Mouse (Mus musculus) ES-Bruce4 (cell line): ENCODE data around the gene Fam107b. TPM values are rescaled to one million over a fixed set of nuclear protein-coding genes. Genes with fewer than 3 reads are reported as not detected.

ENCODE experiments used
- H3K27ac ChIP-seq: 2 replicates; pipeline ENCODE4 v1.5.1; 2012; ENCODE audit warnings: low read length, inconsistent platforms; ENCODE audit not compliant: insufficient read depth
- H3K27me3 ChIP-seq: 2 replicates; pipeline ENCODE4 v1.6.1; 2012; ENCODE audit warnings: mild to moderate bottlenecking, low read length, inconsistent platforms; ENCODE audit not compliant: control insufficient read depth, poor library complexity, insufficient read depth, severe bottlenecking
- H3K36me3 ChIP-seq: 2 replicates; pipeline ENCODE4 v1.6.1; 2012; ENCODE audit warnings: inconsistent platforms, mild to moderate bottlenecking, low read length, moderate library complexity; ENCODE audit not compliant: control insufficient read depth, poor library complexity, insufficient read depth, severe bottlenecking
- H3K4me1 ChIP-seq: one replicate; pipeline ENCODE4 v1.8.1; 2011; ENCODE audit warnings: low read length; ENCODE audit not compliant: control insufficient read depth, insufficient read depth
- H3K4me3 ChIP-seq: 2 replicates; pipeline ENCODE4 v1.5.1; 2011; ENCODE audit warnings: low read depth, mild to moderate bottlenecking, low read length
- H3K9ac ChIP-seq: 2 replicates; pipeline ENCODE4 v1.6.1; 2012; ENCODE audit warnings: low read depth, mild to moderate bottlenecking, inconsistent platforms; ENCODE audit not compliant: poor library complexity, severe bottlenecking
- H3K9me3 ChIP-seq: replicated peaks from 2 replicates; pipeline ENCODE4 v1.6.1; 2012; ENCODE audit warnings: mild to moderate bottlenecking, low read length, inconsistent platforms; ENCODE audit not compliant: control insufficient read depth, poor library complexity, insufficient read depth, severe bottlenecking
- CTCF ChIP-seq: IDR thresholded peaks from one replicate; pipeline ENCODE4 v1.8.1; 2011; ENCODE audit warnings: low read depth, low read length
- EP300 ChIP-seq: IDR thresholded peaks from 2 replicates; pipeline ENCODE4 v1.6.1; 2011; ENCODE audit warnings: low read depth, low read length; ENCODE audit not compliant: insufficient read depth
- POLR2A ChIP-seq: IDR thresholded peaks from one replicate; pipeline ENCODE4 v1.8.1; 2011; ENCODE audit warnings: low read length; ENCODE audit not compliant: insufficient read depth
- polyA plus RNA-seq: library from polyadenylated mRNA; stranded (reverse); fragments of >200 nt; gene quantifications from 2 replicates; pipeline ENCODE4 v1.2.4, GENCODE M21; 2011; ENCODE audit warnings: low read depth; ENCODE audit not compliant: missing spikeins, insufficient read depth, insufficient read length

Fam107b gene
- polyA plus RNA-seq, 1 experiment: 54.4 TPM

DNA sequence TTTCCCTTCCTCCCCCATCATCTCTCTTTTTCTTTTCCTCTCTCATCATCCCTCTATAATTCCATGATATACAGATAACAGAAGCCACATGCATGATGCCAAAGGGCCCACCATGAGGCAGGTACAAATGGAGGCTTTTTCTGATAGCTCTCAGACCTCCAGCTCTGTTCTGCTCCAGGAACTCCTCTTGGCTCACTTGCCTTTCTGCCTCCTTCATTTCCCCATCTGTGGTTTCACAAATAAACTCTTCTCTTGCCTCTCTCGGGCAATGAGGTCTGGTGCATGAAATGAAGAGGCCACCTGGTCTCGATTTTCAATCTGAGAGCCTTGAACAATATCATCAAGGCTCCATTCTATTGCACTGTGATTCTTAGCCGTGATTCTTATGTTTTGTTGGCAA is 30.1 kb downstream of the Fam107b start:
- H3K9ac ChIP-seq: no peak overlapping the region
- no peaks in the 10 kb centered on the region for H3K9me3 ChIP-seq
- no peak overlapping the region for H3K27ac ChIP-seq
- TF ChIP-seq EP300 (no peak), POLR2A (no peak), CTCF (no peak)
- no peaks in the 10 kb centered on the region for H3K36me3 ChIP-seq
- no peak overlapping the region for H3K4me3 ChIP-seq
- H3K4me1 ChIP-seq: no peaks in the 10 kb centered on the region
- no peaks in the 10 kb centered on the region for H3K27me3 ChIP-seq

DNA sequence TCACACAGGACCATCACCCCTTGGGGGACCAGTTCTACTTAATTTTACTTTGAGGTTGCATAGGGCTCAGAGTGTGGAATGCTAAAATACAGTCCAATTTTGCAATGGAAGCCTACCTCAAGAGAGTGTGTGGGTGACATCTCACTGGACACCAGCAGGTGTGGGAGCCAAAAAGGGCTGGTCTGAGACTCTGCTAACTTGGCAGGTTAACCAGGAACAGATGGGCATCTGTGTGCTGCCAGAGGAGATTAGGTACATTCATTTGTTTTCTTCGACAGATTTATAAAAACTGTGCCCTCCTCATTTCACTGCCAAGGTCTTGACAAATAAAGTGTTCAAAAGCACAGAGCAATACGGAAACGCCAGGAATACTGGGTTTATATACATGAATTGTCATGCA is 32.3 kb downstream of the Fam107b start:
- H3K27me3 ChIP-seq: no peaks in the 10 kb centered on the region
- no peak overlapping the region for H3K9ac ChIP-seq
- H3K9me3 ChIP-seq: no peaks in the 10 kb centered on the region
- no peaks in the 10 kb centered on the region for H3K4me1 ChIP-seq
- H3K4me3 ChIP-seq: no peak overlapping the region
- no peak overlapping the region for H3K27ac ChIP-seq
- no peaks in the 10 kb centered on the region for H3K36me3 ChIP-seq
- TF ChIP-seq CTCF (no peak), POLR2A (no peak), EP300 (no peak)

DNA sequence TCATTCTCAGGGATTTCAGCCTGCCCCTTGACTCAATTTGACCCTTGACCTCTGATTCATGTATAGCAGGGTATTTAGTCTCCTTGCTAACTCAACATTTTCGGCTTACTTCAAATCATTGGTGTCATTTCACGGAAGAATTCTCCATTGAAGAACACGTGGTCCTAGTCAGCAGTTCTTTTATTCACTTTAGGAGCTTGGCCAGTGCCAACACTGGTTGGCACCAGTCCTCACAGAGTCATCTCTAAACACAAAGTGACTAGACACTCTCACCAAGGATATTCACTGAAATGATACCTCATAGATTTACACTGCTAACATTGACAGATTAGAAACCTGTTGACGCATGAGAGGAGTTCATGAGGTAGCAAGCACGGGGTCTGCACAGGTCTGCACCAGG is 32.9 kb downstream of the Fam107b start:
- Histone ChIP-seq H3K27me3 (no peaks in the 10 kb centered on the region), H3K9ac (no peak overlapping the region), H3K27ac (no peak overlapping the region), H3K36me3 (no peaks in the 10 kb centered on the region), H3K4me3 (no peak overlapping the region), H3K4me1 (no peaks in the 10 kb centered on the region), H3K9me3 (no peaks in the 10 kb centered on the region)
- TF ChIP-seq CTCF: no peak
- no peak for TF ChIP-seq EP300
- no peak for TF ChIP-seq POLR2A

DNA sequence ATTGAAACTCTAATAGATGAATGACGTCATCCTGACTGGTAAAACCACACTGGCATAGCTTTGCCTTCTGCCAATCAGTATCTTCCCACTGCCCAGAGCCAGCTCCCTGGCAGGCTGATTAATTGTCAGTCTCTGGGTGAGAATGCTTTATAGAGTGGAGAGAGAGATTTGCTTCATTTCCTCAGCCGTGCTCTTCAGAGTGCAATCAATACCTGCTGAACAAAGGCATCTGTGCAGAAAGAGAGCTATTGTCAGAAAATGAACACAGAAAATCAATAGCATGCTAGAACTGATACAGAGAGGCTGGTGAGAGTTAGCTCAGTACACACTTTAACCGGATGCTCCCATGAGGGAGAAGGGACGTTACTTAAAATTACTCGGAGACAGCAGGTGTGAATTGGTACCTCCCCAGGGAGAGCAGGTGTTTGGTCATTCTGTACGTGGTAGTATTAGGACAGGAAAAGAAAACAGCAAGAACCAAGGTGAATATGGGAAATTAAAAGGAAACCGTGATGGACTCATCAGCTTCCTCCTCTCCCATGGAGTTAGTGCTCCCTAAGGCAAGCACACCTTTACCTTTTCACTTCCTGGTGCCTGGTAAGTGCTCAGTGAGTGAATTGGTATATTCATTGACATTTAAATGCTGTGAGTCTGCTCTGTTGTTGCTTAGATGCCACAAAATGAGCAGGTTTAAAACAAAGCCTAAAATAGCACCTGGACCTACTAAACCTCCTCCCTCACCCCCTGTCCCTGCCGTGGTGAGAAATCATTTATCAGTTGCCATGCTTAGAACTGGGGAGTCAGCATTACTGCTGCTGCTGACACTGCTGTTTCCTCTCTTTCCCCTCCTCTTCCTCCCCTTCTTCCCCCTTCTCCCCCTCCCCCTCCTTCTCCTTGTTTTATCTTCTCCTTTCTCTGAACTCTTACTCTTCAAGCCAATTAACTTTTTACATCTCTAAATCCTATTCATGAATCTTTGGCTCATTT is 38.9 kb downstream of the Fam107b start:
- no peak for TF ChIP-seq POLR2A
- TF ChIP-seq CTCF: no peak
- TF ChIP-seq EP300: no peak
- no peaks in the 10 kb centered on the region for H3K4me1 ChIP-seq
- no peak overlapping the region for H3K4me3 ChIP-seq

DNA sequence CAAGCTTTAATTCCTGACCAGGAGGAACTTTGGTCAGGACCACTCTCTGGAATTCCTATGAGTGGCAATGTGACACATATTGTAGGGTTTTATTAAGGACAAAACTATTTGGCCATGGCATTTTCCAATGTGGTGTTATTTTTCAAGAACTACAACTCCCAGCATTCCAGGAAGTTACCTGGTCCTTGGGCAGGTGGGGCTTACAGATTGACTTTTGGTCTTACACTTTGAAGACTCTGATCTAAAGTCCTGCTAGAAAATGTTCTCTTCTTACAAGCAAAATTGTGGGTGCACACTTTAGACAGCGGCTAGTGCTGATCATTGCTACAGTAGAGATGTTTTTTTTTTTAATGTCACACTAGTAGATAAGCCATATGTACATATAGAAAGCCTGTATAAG is 48.2 kb downstream of the Fam107b start:
- Histone ChIP-seq H3K9ac (no peak overlapping the region), H3K27me3 (no peaks in the 10 kb centered on the region), H3K36me3 (no peaks in the 10 kb centered on the region), H3K27ac (no peak overlapping the region), H3K9me3 (no peaks in the 10 kb centered on the region), H3K4me3 (no peak overlapping the region), H3K4me1 (no peaks in the 10 kb centered on the region)
- TF ChIP-seq EP300 (no peak), CTCF (no peak), POLR2A (no peak)

More for the DNA sequence above, 38.9 kb downstream of the Fam107b start:
- Histone ChIP-seq H3K27ac (no peak overlapping the region), H3K36me3 (no peaks in the 10 kb centered on the region), H3K27me3 (no peaks in the 10 kb centered on the region), H3K9me3 (no peaks in the 10 kb centered on the region), H3K9ac (no peak overlapping the region)

DNA sequence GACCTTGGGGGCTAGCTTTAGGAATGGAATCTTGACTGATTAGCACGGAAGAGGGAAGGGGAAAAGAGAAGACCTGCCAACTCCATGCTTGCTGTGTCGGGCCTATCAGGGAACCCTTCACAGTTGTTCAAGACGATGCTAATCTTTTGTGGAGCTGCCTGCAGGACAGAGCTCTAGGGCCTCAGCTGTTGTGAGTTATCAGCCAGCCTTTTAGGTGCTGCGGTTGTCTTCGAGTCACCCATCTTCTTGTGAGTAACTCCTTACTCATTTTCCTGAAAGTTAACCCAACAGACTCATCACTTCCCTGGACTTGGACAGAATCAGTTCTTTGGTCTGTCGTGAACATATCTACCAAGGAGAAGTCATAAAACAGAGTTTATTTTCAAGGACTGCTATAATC is 51.3 kb downstream of the Fam107b start:
- Histone ChIP-seq H3K27ac (no peak overlapping the region), H3K9me3 (no peaks in the 10 kb centered on the region), H3K27me3 (no peaks in the 10 kb centered on the region), H3K36me3 (no peaks in the 10 kb centered on the region), H3K4me3 (no peak overlapping the region), H3K9ac (no peak overlapping the region), H3K4me1 (no peaks in the 10 kb centered on the region)
- no peak for TF ChIP-seq EP300
- no peak for TF ChIP-seq CTCF
